Mouse (Mus musculus) erythroblast, embryonic 14.5 days (primary cell): Measurements from ENCODE around the gene Fancc. TPM values are rescaled to one million over a fixed set of nuclear protein-coding genes. Genes with fewer than 3 reads are reported as not detected.
A peak's percentile ranks its signal among the peaks of the same experiment; 100 is the strongest.

Source experiments
- H3K27me3 ChIP-seq: 2 replicates; pipeline ENCODE4 v1.6.1; 2012; ENCODE audit warnings: inconsistent platforms; ENCODE audit not compliant: control insufficient read depth
- H3K36me3 ChIP-seq: 2 replicates; pipeline ENCODE4 v1.6.1; 2012; ENCODE audit warnings: mild to moderate bottlenecking, inconsistent platforms; ENCODE audit not compliant: control insufficient read depth
- H3K4me1 ChIP-seq: 2 replicates; pipeline ENCODE4 v1.6.1; 2012; ENCODE audit warnings: inconsistent platforms; ENCODE audit not compliant: control insufficient read depth
- H3K4me3 ChIP-seq: replicated peaks from 2 replicates; pipeline ENCODE3; 2012; ENCODE audit warnings: moderate library complexity, mild to moderate bottlenecking, inconsistent platforms
- H3K9me3 ChIP-seq: 2 replicates; pipeline ENCODE4 v1.6.1; 2012; ENCODE audit warnings: low read length, inconsistent platforms, mixed read lengths; ENCODE audit not compliant: control insufficient read depth
- GATA1 ChIP-seq: IDR thresholded peaks from 2 replicates; pipeline ENCODE4 v1.6.1; 2012; ENCODE audit warnings: low read length, inconsistent platforms, mixed read lengths
- TAL1 ChIP-seq: IDR thresholded peaks from 3 replicates; pipeline ENCODE4 v1.6.1; 2012; ENCODE audit warnings: low read length, inconsistent platforms, mixed read lengths
- polyA plus RNA-seq: library from polyadenylated mRNA; stranded (reverse); fragments of >175 nt; gene quantifications from 2 replicates; pipeline ENCODE4 v1.2.3, GENCODE M21; 2012

Gene Fancc
- polyA plus RNA-seq, 1 experiment, result 0.74 TPM

- Histone ChIP-seq H3K27me3 (no peaks in the 10 kb centered on the region), H3K9me3 (no peaks in the 10 kb centered on the region), H3K4me3 (no peak overlapping the region), H3K4me1 (peaks cover 3% of the 10 kb centered on the region), H3K36me3 (peaks cover 31% of the 10 kb centered on the region)
- TF ChIP-seq GATA1, result no peak
- no peak for TF ChIP-seq TAL1
Observed at GRCm38 (mm10) chr13:63332576-63333300, 164.3 kb downstream of the Fancc start.

DNA sequence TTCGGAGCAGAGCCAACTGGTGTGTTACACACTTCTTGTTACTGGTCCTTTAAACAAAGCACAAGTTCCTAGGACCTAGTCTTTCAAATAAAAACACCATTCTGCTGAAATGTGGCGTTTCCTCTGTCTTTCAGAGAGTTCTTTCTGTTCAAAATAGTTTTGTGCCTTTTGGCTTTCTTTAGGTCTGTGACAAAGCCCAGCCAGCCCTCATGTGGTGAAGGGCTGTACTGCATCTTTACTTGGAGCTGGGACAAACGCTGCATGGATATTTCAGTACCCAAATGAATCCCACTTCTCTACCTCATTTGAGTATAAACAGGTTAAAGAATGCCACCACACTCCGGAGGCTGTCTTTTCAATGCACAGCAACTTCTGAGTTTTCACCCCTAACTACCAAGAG is 165.7 kb downstream of the Fancc start:
- peaks cover 27% of the 10 kb centered on the region for H3K36me3 ChIP-seq
- H3K27me3 ChIP-seq, result no peaks in the 10 kb centered on the region
- H3K4me1 ChIP-seq, result no peaks in the 10 kb centered on the region
- H3K9me3 ChIP-seq, result no peaks in the 10 kb centered on the region
- H3K4me3 ChIP-seq, result no peak overlapping the region
- no peak for TF ChIP-seq GATA1
- no peak for TF ChIP-seq TAL1

DNA sequence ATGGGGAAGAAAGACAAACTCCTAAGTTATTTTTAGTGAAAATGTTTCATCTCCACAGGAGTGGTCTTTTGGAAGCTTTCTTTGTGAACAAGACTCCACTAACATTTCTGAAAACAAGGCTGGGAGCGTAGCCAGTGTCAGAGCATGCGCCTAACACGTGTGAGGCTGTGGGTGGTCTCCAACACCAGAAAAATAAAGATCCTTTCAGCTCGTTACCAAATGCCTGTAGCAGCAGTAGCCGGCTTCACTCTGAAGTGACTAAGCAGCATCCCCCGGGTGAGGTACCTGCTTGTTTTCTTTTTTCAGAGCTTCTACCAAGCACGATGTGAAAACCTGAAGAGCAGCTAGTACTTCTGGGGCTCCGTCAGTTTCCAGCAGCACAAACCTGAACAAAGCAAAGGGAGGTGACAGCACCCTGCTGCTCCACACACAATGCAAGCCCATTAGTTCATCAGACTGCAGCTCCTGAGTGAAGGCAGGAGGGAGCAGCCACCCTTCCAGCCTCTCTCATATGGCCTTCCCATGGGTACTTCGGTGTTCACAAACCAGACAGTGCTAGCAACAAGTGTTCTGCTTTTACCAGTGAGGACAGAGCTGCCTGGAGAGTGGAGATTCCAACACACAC is 166.7 kb downstream of the Fancc start:
- TF ChIP-seq TAL1 (no peak), GATA1 (no peak)
- H3K4me3 ChIP-seq, result no peak overlapping the region

DNA sequence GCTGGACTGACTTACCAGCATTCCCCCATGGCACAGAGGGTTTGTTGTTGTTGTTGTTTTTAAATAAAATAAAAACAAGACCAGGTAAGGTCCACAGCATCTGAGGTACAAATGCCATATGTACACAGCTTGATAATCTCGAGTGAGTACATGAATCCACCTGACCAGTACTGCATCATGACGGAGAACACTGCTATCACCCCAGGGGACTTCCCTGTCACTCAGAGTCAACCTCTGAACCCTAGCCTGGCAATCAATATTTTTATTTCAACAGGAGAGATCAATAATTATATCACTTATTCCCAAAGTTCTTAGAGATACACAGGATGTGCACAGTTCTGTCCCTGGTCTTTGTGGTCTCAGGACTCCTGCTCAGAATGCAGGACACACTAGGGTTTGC is 171.1 kb downstream of the Fancc start:
- no peak overlapping the region for H3K4me3 ChIP-seq
- TF ChIP-seq GATA1 (no peak), TAL1 (no peak)
- no peaks in the 10 kb centered on the region for H3K27me3 ChIP-seq
- H3K9me3 ChIP-seq, result no peaks in the 10 kb centered on the region
- H3K4me1 ChIP-seq, result peaks cover 10% of the 10 kb centered on the region
- H3K36me3 ChIP-seq, result peaks cover 48% of the 10 kb centered on the region

More for the DNA sequence above, 166.7 kb downstream of the Fancc start:
- Histone ChIP-seq H3K27me3 (no peaks in the 10 kb centered on the region), H3K36me3 (peaks cover 27% of the 10 kb centered on the region), H3K4me1 (peaks cover 2% of the 10 kb centered on the region), H3K9me3 (no peaks in the 10 kb centered on the region)

- Histone ChIP-seq H3K4me1 (peaks cover 10% of the 10 kb centered on the region), H3K9me3 (no peaks in the 10 kb centered on the region), H3K4me3 (no peak overlapping the region), H3K36me3 (peaks cover 46% of the 10 kb centered on the region), H3K27me3 (no peaks in the 10 kb centered on the region)
- TF ChIP-seq GATA1 (peak; percentile 27; the same call in 1 of the 2 replicates), TAL1 (no peak)
Observed at GRCm38 (mm10) chr13:63324978-63325848, 171.9 kb downstream of the Fancc start.

GRCm38 (mm10) chr13:63324311-63324710 is 172.8 kb downstream of the Fancc start:
- Histone ChIP-seq H3K4me1 (peaks cover 10% of the 10 kb centered on the region), H3K9me3 (no peaks in the 10 kb centered on the region), H3K4me3 (no peak overlapping the region), H3K27me3 (no peaks in the 10 kb centered on the region), H3K36me3 (peaks cover 37% of the 10 kb centered on the region)
- TF ChIP-seq TAL1 (no peak), GATA1 (no peak)

GRCm38 (mm10) chr13:63323286-63324075 is 173.6 kb downstream of the Fancc start:
- H3K4me1 ChIP-seq, result peaks cover 10% of the 10 kb centered on the region
- no peaks in the 10 kb centered on the region for H3K9me3 ChIP-seq
- H3K4me3 ChIP-seq, result no peak overlapping the region
- H3K36me3 ChIP-seq, result peaks cover 29% of the 10 kb centered on the region
- TF ChIP-seq TAL1, result no peak
- no peak for TF ChIP-seq GATA1
- H3K27me3 ChIP-seq, result no peaks in the 10 kb centered on the region

GRCm38 (mm10) chr13:63322756-63323155 is 174.3 kb downstream of the Fancc start:
- no peaks in the 10 kb centered on the region for H3K27me3 ChIP-seq
- peaks cover 10% of the 10 kb centered on the region for H3K4me1 ChIP-seq
- peaks cover 26% of the 10 kb centered on the region for H3K36me3 ChIP-seq
- H3K9me3 ChIP-seq, result no peaks in the 10 kb centered on the region
- no peak for TF ChIP-seq TAL1
- H3K4me3 ChIP-seq, result no peak overlapping the region
